Mouse (Mus musculus): Measurements from ENCODE around the gene Nol9.

GRCm38 (mm10) chr4:152044609-152045008, 5.5 kb downstream of the Nol9 start:
- TF ChIP-seq CTCF (IDR thresholded peaks at IDR 0.05) (no peak), EP300 (IDR thresholded peaks at IDR 0.05) (no peak)
